Mouse (Mus musculus): ENCODE measurements around the gene C2cd4c. TPM values are rescaled to one million over a fixed set of nuclear protein-coding genes. Genes with fewer than 3 reads are reported as not detected.

C2cd4c gene
- not detected for total RNA-seq (2023)

GRCm38 (mm10) chr10:79613578-79614304 lies at the start of gene C2cd4c:
C2cd4c (minus strand) TSS chr10:79614025.

GRCm38 (mm10) chr10:79645711-79646110 lies 31.9 kb upstream of the C2cd4c start, which contains the start of gene Odf3l2:
Odf3l2 (minus strand) TSS chr10:79645738.

GRCm38 (mm10) chr10:79637128-79638110 lies 23.6 kb upstream of the C2cd4c start, which contains the start of gene Shc2:
Shc2 (minus strand) TSS chr10:79637918.

GRCm38 (mm10) chr10:79587061-79587751 lies 26.6 kb downstream of the C2cd4c start, which contains the start of gene Theg:
Theg (minus strand) TSS chr10:79587331.

Other genes with a start within 250 kb of the C2cd4c start
- gene Vmn2r83, start 145.3 kb downstream of the C2cd4c start, total RNA-seq (2023): not detected
- gene Plpp2, start 80.2 kb downstream of the C2cd4c start, total RNA-seq (2023): 2.9 TPM
- gene Mier2, start 58.8 kb downstream of the C2cd4c start, total RNA-seq (2023): 57.4 TPM
- not detected for gene Theg, start 26.7 kb downstream of the C2cd4c start, total RNA-seq (2023)
- gene Shc2, start 23.9 kb upstream of the C2cd4c start, total RNA-seq (2023): not detected
- not detected for gene Odf3l2, start 31.7 kb upstream of the C2cd4c start, total RNA-seq (2023)
- gene Madcam1, start 50.5 kb upstream of the C2cd4c start, total RNA-seq (2023): not detected
- 18.3 TPM for gene Tpgs1, start 55.3 kb upstream of the C2cd4c start, total RNA-seq (2023)
- 81.6 TPM for gene Cdc34, start 68.2 kb upstream of the C2cd4c start, total RNA-seq (2023)
- 2.1 TPM for gene Gzmm, start 75.0 kb upstream of the C2cd4c start, total RNA-seq (2023)
- gene Bsg, start 90.5 kb upstream of the C2cd4c start, total RNA-seq (2023): 88.4 TPM
- gene Hcn2, start 102.6 kb upstream of the C2cd4c start, total RNA-seq (2023): not detected
- gene Polrmt, start 132.6 kb upstream of the C2cd4c start, total RNA-seq (2023): 48.0 TPM
- gene Fgf22, start 141.1 kb upstream of the C2cd4c start, total RNA-seq (2023): not detected
- gene Rnf126, start 152.9 kb upstream of the C2cd4c start, total RNA-seq (2023): 58.0 TPM
- not detected for gene Fstl3, start 163.2 kb upstream of the C2cd4c start, total RNA-seq (2023)
- gene Prss57, start 176.9 kb upstream of the C2cd4c start, total RNA-seq (2023): not detected
- gene Palm, start 179.5 kb upstream of the C2cd4c start, total RNA-seq (2023): 2.8 TPM
- gene Misp, start 207.0 kb upstream of the C2cd4c start, total RNA-seq (2023): not detected
- 788 TPM for gene Ptbp1, start 240.4 kb upstream of the C2cd4c start, total RNA-seq (2023)

All from CD4-positive naive resting alpha-beta T cell, adult 76 days (primary cell).